Mouse (Mus musculus) adrenal gland (tissue): ENCODE results near the gene Zfp558.
"Not testable (repeated sequence)": the region's sequence is repeated elsewhere in the genome, so short reads cannot be mapped to it uniquely, and the experiment has no call there.

Experiments used
- intact Hi-C: fragments of 180-260 bp; cut with DNase I; formaldehyde crosslinking; loops from one replicate; pipeline ENCODE4 v1.15.1; 2025
- long read RNA-seq, 2 experiments: library from polyadenylated mRNA; unstranded; transcript quantifications; one replicate each; pipeline ENCODE4 v2.0.0; 2020; ENCODE audit warnings: borderline replicate concordance in 1 of 2; ENCODE audit not compliant: insufficient replicate concordance in 1 of 2
- microRNA-seq, 2 experiments: library from miRNA; unstranded; fragments of <30 nt; microRNA quantifications; one replicate each; pipeline ENCODE4; 2019

Zfp558 gene
- long read RNA-seq, experiment 1, partial matches to known transcripts: 0 of 1 reads
- long read RNA-seq, experiment 1, other reads (novel, unspliced or antisense): 0 of 1 reads
- long read RNA-seq, experiment 2: 0 reads

DNA sequence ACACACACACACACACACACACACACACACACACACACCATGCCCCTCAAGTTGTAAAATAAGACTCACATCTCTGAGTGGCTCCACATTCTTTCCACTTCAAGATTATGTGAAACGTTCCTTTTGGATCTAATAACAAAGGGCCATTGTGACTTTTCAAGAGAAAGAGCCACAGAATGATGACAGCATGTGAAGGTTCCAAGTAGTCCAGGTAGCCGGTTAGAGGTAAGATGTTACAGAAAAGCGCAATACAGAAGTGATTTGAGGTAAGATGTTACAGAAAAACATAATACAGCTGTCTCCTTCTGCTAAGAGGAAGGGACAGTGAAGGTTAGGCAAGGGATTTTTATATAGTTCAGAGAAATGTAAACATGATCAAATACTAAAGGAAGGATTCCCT, at the start of gene Zfp558, which contains the start of gene Mbd3l1:
Gene Zfp558 (minus strand): TSS at position 101 of the 400 bp plus-strand sequence.
Gene Mbd3l1 (plus strand): TSS at position 192 of the 400 bp plus-strand sequence.
- intact Hi-C loops: loop anchor here (10.0 kb wide), 1 partner anchor 183 kb away; the partner anchor contains the start of gene Chordc1

DNA sequence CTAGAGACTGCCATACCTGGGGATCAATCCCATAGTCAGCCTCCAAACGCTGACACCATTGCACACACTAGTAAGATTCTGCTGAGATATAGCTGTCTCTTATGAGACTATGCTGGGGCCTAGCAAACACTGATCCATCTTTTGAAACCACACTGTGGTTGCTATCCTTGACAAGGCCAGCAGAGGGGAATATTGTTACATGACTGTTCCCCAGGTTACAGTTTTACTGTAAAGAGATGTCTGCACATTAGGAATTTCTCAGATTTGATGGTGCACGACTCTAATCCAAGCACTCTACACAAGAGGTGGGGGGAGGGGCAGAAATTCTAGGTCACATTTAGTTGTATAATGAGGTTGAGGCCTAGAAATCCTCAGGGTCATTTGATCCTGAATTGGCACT, 30.0 kb upstream of the Zfp558 start:
- intact Hi-C loops: no loop called here

- intact Hi-C loops: loop anchor here (10.0 kb wide), 1 partner anchor 179 kb away; the partner anchor contains the start of gene Chordc1
These were observed 4.5 kb downstream of the Zfp558 start for GRCm38 (mm10) chr9:18473324-18474128.

DNA sequence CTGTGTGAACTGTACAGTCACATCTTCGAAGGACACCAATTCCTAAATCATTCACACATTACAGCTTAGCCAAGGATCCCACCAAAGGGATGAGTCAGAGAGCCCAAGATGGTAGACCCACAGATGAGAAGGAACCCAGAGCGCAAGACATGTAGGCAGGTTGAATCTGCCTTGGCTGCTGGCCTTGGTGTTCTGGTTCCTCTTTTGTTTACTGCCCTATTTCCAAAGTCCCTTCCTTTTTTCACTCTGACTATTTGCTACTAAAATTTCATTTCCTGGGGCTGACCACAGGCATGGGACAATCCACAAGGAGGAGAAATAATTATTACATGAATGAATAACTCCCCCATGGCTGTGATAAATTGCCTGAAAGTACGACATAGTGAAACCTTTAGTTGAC, 10.1 kb downstream of the Zfp558 start:
- intact Hi-C loops: no loop called here

- intact Hi-C loops: no loop called here
These were observed 10.7 kb downstream of the Zfp558 start for GRCm38 (mm10) chr9:18467350-18467749.

- intact Hi-C loops: no loop called here
These were observed 21.5 kb downstream of the Zfp558 start for GRCm38 (mm10) chr9:18456520-18456919.

DNA sequence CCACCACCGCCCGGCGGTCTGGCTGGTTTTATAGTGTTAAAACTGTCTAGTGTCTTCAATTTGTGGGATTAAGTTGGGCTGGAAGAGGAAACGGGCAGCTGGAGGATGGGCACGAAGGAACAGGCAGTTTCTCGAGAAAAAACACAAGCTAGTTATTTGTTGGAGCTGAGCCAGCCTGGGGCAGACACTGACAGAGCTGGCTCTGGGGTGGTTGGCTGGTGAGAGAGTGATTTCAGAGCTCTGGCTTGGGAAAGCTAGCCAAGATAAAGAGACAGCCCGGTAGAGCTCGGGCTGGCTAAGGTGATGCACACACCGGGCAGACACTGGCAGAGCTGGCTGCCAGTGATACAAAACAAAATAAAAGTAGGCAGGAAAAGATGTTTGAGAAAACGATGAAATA, 46.4 kb downstream of the Zfp558 start:
- intact Hi-C loops: no loop called here

- intact Hi-C loops: no loop called here
These were observed 47.7 kb downstream of the Zfp558 start, which contains the start of gene Mbd3l2 for GRCm38 (mm10) chr9:18430354-18430753. Gene Mbd3l2, plus strand, starts transcription at chr9:18430654.

- intact Hi-C loops: not testable (repeated sequence)
These were observed 65.7 kb downstream of the Zfp558 start for GRCm38 (mm10) chr9:18412371-18412770.

Small RNA genes within 50 kb of the gene (microRNA-seq; reads per million reads assigned to microRNA genes)
- gene Gm22854: 0 reads per million in 2 experiments
